Mouse (Mus musculus) bone marrow macrophage, adult 2 months (primary cell): ENCODE data around the gene Unc119b. TPM values are rescaled to one million over a fixed set of nuclear protein-coding genes. Genes with fewer than 3 reads are reported as not detected.
"Not testable (repeated sequence)": the region's sequence is repeated elsewhere in the genome, so short reads cannot be mapped to it uniquely, and the experiment has no call there.

ENCODE experiments used
- H3K27ac ChIP-seq: 2 replicates; pipeline ENCODE4 v1.5.1; 2012; ENCODE audit warnings: low read depth, low read length; ENCODE audit not compliant: insufficient read depth
- H3K4me1 ChIP-seq: 2 replicates; pipeline ENCODE4 v1.6.1; 2012; ENCODE audit warnings: low read length; ENCODE audit not compliant: control insufficient read depth, insufficient read depth
- H3K4me3 ChIP-seq: 2 replicates; pipeline ENCODE4 v1.5.1; 2012; ENCODE audit warnings: mild to moderate bottlenecking, low read length, moderate library complexity; ENCODE audit not compliant: insufficient read depth
- CTCF ChIP-seq: IDR thresholded peaks from 2 replicates; pipeline ENCODE4 v1.5.1; 2012; ENCODE audit warnings: low read depth, mild to moderate bottlenecking, low read length, moderate library complexity
- POLR2A ChIP-seq: IDR thresholded peaks from 2 replicates; pipeline ENCODE4 v1.6.1; 2012; ENCODE audit warnings: mild to moderate bottlenecking, low read depth, low read length, borderline replicate concordance
- polyA plus RNA-seq: library from polyadenylated mRNA; stranded (reverse); fragments of >200 nt; gene quantifications from 2 replicates; pipeline ENCODE4 v1.2.4, GENCODE M21; 2012; ENCODE audit not compliant: missing spikeins, insufficient read depth, insufficient read length

The Unc119b gene
- polyA plus RNA-seq, 1 experiment: 5.2 TPM

GRCm38 (mm10) chr5:115167396-115167795 lies 32.6 kb upstream of the Unc119b start:
- Histone ChIP-seq H3K4me1 (peaks cover 7% of the 10 kb centered on the region), H3K27ac (no peak overlapping the region), H3K4me3 (no peak overlapping the region)
- no peak for TF ChIP-seq POLR2A
- no peak for TF ChIP-seq CTCF

- Histone ChIP-seq H3K4me1 (peaks cover 7% of the 10 kb centered on the region), H3K27ac (no peak overlapping the region), H3K4me3 (no peak overlapping the region)
- TF ChIP-seq CTCF: no peak
- no peak for TF ChIP-seq POLR2A
Measured at GRCm38 (mm10) chr5:115166815-115167194, 32.0 kb upstream of the Unc119b start.

GRCm38 (mm10) chr5:115165895-115166814 lies 31.4 kb upstream of the Unc119b start:
- Histone ChIP-seq H3K4me3 (no peak overlapping the region), H3K27ac (no peak overlapping the region), H3K4me1 (peaks cover 10% of the 10 kb centered on the region)
- no peak for TF ChIP-seq CTCF
- no peak for TF ChIP-seq POLR2A

GRCm38 (mm10) chr5:115165351-115165750 lies 30.6 kb upstream of the Unc119b start:
- H3K4me1 ChIP-seq: peaks cover 17% of the 10 kb centered on the region

GRCm38 (mm10) chr5:115164446-115164845 lies 29.7 kb upstream of the Unc119b start:
- H3K4me3 ChIP-seq, H3K27ac ChIP-seq: not testable (repeated sequence)
- H3K4me1 ChIP-seq: peaks cover 17% of the 10 kb centered on the region

More at GRCm38 (mm10) chr5:115165351-115165750, 30.6 kb upstream of the Unc119b start:
- Histone ChIP-seq H3K4me3 (no peak overlapping the region), H3K27ac (no peak overlapping the region)
- TF ChIP-seq CTCF (0 out of 2 replicates have a peak, but pooled peaks have one; percentile 12), POLR2A (no peak)

- Histone ChIP-seq H3K4me3 (no peak overlapping the region), H3K27ac (no peak overlapping the region), H3K4me1 (peaks cover 21% of the 10 kb centered on the region)
- TF ChIP-seq POLR2A (no peak), CTCF (no peak)
Measured at GRCm38 (mm10) chr5:115163563-115163962, 28.8 kb upstream of the Unc119b start.

- peaks cover 14% of the 10 kb centered on the region for H3K4me1 ChIP-seq
- H3K4me3 ChIP-seq, H3K27ac ChIP-seq: not testable (repeated sequence)
Measured at GRCm38 (mm10) chr5:115161940-115162279, 27.1 kb upstream of the Unc119b start.

- TF ChIP-seq POLR2A (no peak), CTCF (no peak)
- H3K27ac ChIP-seq: no peak overlapping the region
- peaks cover 14% of the 10 kb centered on the region for H3K4me1 ChIP-seq
- H3K4me3 ChIP-seq: no peak overlapping the region
Measured at GRCm38 (mm10) chr5:115161064-115161939, 26.5 kb upstream of the Unc119b start.

GRCm38 (mm10) chr5:115160655-115161054 lies 25.9 kb upstream of the Unc119b start:
- no peak for TF ChIP-seq POLR2A
- no peak for TF ChIP-seq CTCF

GRCm38 (mm10) chr5:115159165-115159564 lies 24.4 kb upstream of the Unc119b start:
- H3K4me3 ChIP-seq: peak overlapping the region; percentile 75
- H3K4me1 ChIP-seq: peaks cover 24% of the 10 kb centered on the region
- TF ChIP-seq POLR2A (no peak), CTCF (no peak)
- H3K27ac ChIP-seq: peak overlapping the region; percentile 93

More at GRCm38 (mm10) chr5:115160655-115161054, 25.9 kb upstream of the Unc119b start:
- peaks cover 14% of the 10 kb centered on the region for H3K4me1 ChIP-seq
- no peak overlapping the region for H3K4me3 ChIP-seq
- no peak overlapping the region for H3K27ac ChIP-seq
